Mouse (Mus musculus) heart, adult 2 months (tissue): ENCODE results near the gene Faap20.

ENCODE experiments used
- CTCF ChIP-seq: fragments of 200-600 bp; IDR thresholded peaks from 2 replicates; pipeline ENCODE4 v1.8.1; 2022; ENCODE audit warnings: antibody characterized with exemption, mild to moderate bottlenecking, moderate library complexity
- EP300 ChIP-seq: fragments of 200-500 bp; IDR thresholded peaks from 2 replicates; pipeline ENCODE4 v1.6.1; 2011; ENCODE audit warnings: low read depth, low read length, control low read depth; ENCODE audit not compliant: insufficient read depth
- POLR2A ChIP-seq: fragments of 200-500 bp; IDR thresholded peaks from 2 replicates; pipeline ENCODE4 v1.6.1; 2011; ENCODE audit warnings: mild to moderate bottlenecking, low read depth, low read length, control low read depth; ENCODE audit not compliant: insufficient read depth

DNA sequence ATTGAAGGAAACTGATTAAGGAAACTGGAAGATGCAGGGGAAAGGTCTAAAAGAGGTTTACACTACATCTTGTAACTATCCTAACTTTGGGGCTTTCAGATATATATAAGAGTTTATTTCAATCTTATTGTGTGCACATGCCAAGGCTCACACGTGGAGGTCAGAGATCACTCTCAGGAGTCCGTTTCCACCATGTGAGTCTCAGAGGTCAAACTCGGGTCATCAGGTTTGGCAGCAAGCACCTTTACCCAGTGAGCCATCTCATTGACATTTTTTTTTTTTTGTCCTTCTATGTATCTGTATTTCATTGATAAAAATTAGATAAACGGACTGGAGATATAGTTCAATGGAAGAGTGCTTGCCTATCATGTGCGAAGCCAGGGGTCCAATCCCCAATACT lies 21.1 kb upstream of the Faap20 start:
- no peak for TF ChIP-seq POLR2A
- TF ChIP-seq CTCF: no peak
- TF ChIP-seq EP300: no peak
